Mouse (Mus musculus) urinary bladder, postnatal 36 days (tissue): ENCODE data around the gene Hoxd1.

ENCODE experiments used
- DNase-seq, 2 experiments: peaks; one replicate each; pipeline ENCODE4 v3.0.0; 2022; ENCODE audit warnings: low spot score in 2 of 2, mixed read lengths in 1 of 2

The Hoxd1 gene

GRCm38 (mm10) chr2:74732513-74733316 is 30.1 kb upstream of the Hoxd1 start:
- no peak for DNase-seq

DNA sequence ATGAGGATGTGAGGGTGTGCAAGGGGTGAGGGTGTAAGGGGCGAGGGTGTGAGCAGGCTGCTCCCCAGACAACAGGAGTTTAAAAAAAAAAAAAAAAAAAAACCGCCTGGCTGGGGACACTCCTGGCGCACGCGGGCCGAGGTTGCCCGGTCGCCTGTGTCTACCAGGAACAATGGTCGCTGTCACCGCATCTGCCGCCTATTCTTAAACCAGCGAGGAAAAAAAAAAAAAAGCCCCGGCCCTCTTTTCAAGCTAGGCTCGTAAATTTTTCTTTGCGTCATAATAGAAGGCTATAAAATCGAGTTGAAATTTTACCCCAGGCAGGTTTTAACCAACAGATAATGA is 29.5 kb upstream of the Hoxd1 start:
- DNase-seq: no peak

GRCm38 (mm10) chr2:74733765-74734164 is 29.0 kb upstream of the Hoxd1 start:
- DNase-seq: no peak

DNA sequence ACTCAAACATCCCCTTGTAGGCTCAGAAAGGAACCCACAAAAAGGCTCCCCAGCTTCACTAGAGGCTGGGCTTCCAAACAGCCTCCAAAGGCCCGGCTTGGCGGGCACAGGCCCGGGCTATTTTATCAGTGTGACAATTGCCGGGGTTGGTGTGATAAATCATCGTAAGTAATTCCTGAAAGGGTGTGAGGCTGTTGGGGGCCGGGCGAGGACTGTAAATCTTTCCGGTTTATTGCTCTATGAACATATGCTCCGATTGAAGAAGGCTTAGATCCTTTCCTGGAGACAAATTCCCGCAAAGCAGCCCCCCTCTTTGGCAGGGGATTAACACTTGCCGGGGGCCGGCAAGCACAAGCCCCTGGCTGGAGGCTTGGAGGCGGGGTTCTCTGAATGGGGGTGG is 28.3 kb upstream of the Hoxd1 start:
- DNase-seq: no peak

DNA sequence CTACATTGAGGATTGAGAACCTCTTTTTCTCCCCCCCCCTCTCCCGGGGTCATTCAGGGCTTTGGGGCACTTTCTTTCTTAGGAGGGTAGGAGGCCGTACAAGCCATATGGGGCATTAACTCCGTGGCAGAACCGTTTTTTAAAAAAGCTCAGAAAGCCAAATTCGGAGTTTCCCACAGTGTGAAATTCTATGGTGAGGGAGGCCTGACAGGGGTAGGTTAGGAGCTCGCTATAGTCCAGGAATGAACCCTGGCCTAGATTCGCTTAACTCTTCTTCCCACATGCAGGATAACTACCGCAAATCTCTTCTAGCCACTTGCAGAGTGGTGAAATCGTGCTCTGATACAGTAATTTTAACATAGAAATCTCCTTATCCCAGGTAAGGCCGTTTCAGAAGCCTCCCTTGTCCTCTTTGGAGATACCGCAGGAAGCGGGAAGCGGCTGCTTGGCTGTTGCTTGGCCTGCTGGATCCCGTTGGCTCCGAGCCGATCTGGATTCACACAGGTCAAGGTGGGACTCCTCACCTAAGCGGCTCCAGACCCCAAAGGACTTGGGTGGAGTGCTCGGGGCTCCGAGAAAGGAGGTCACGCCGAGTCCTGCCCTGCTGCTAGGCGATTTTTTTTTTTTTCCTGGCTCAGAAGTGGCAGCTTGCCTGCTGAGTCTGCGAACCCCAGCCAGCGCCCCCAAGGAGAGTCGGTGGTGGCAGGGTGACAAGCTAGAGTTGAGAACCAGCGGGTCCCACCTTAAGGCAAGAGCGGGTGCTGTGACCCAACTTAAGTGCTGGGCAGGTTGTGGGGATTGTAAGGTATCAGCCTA is 27.6 kb upstream of the Hoxd1 start:
- DNase-seq: no peak

DNA sequence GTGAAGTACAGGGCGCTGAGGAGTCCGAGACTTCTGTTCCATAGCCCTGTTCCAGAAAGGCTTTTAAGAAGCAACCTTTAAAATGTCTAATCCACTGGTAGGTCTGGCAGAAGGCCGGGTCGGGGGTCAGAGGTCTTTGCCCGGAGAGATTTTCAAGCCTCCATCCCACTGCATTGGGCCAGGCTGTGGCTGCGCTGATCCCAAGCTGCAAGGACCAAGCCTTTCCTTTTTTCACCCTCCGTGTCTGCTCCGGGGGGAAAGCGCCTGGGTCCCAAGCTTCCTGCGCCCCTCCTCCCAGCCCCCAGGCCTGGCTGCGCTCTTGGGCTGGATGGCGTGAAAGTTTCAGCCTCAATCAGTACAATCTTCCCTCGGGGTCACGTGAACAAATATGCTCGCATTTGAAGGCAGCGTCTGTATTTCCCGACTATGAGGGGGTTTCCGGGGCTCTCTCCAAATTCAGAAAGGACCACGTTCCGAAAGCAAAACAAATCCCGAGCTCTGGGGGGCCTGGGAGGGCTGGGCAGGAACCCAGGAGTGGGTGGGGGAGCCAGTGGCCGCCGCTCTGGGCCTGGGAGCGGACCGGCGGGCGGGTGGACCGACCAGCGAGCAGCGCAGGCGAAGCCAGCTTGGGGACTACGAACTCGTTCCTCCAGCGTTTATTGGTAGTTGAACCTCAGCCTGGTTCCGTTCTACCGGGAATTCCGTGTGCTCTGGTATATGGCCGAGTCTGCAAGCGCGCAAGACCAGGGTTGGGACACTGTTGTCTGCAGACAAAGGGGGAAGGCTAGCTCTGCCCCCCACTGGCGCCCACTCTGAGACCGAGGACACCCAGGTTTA is 26.7 kb upstream of the Hoxd1 start:
- DNase-seq: no peak

DNA sequence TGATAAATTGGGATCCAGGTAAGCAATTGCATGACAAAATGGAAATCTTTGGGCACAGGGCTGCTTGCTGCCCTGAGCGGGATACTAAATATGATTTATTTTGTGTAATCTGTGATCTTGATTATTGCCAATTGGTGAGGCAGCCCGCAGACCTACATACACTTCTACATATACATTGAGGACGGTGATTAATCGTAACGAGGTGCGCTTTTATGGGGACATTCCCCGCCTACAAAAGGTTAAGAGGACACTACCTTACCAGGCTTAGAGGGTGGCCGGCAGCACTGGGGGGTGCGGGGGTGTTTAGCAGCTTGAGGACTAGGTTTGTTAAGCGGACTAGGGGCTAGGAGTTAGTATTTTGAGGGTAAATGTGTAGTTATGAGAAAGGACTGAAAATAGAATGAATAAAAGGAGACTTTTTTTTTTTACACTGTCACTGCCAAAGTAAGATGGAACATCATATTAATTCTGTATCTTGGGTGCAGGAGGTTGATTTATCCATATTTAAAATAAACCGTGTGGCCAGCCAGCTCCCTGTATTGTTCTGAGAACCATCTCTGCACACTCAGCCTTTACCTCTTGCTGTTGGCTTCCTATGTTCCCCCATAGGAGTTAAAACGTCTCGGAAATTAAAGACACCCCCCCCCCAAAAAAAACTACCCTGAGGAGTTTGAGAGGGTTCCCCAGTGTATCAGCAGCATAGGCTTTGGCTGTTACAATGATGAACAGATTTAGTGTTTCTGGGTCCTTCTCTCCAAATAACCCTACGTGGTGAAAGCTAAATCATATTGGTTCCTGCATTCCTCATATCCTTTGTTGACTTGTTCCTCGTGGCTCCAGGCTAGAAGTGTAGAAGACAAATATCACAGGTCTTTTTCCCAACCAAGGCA is 25.8 kb upstream of the Hoxd1 start:
- DNase-seq: no peak

DNA sequence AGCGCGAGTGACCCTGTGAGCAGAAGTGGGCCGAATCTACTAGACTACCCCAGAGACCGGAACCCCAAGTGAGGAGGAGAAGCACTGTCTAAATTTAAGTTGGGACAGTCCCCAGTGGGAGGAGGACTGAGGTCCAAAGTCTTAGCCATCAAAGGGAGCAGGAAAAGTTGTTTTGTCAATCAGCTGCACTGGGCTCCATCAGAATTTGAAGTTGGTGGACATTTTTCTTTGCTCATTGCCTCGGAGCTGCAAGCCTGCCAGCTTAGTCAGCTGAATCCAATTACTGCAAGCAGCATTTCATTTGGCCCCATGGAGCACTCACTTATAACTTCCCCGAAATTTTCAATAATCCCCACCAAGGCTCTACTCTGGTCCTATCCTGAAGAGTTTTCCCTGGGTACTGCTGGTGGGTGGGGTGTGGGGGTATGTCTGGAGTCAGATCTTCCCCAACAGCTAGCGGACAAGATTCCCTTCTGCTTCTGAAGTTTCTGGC is 25.2 kb upstream of the Hoxd1 start:
- DNase-seq: no peak

DNA sequence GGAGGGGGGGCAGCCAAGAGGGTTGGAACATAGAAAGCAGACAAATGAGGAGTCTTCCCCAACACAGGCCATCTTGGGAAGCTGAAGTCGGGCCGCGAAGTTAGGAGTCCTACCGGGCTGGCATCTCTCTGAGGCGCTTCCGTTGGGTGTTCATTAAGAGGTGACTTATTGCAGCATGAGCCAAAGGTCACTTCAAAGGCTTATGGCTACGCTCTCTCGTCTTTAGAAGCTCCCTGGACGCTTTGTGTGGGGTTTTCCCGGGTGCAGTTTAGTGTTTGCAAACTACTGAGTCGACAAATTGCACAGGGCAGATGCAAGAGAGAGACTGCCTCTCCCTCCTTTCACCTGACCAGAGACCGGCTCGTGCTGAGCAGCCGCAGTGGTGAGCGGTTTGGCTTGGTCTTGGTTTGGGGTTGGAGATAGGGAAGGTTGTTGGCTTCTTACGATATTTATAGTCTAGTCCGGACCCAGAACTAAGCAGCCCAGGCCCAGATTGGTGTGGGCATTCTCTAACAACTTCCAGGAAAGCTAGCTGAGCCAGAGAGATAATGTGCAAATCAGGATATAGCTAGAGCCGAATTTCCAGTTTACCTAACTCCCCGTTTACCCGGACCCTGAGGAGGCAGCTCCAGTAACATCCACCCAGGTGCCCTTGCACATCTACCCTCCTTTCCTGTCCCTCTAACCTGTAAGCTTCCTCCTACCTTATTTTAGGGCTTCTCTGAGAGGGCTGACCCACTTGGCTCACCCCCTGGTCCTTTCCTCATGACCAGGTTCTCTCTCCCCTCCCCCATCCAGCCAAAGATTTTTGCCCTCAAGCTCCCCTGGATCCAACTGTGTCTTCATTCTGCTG is 23.9 kb upstream of the Hoxd1 start:
- no peak for DNase-seq

DNA sequence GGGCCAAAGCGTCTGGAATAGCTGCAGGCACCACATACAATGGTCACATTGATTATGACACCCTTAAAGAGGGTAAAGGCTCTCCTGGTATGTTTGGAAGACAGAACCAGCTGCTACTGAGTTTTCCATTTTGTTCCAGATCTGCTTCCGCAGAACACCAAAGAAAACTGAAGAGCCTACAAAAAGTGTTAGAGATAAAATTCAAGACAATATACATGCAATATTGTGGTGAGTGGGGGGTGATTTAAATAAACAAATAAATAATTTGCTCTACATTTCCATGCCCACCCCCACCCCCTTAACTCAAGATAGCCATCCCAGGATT is 23.3 kb upstream of the Hoxd1 start:
- no peak for DNase-seq

- DNase-seq: no peak
These were observed 22.9 kb upstream of the Hoxd1 start for GRCm38 (mm10) chr2:74739869-74740268.

- DNase-seq: no peak
These were observed 22.3 kb upstream of the Hoxd1 start for GRCm38 (mm10) chr2:74740311-74741091.

DNA sequence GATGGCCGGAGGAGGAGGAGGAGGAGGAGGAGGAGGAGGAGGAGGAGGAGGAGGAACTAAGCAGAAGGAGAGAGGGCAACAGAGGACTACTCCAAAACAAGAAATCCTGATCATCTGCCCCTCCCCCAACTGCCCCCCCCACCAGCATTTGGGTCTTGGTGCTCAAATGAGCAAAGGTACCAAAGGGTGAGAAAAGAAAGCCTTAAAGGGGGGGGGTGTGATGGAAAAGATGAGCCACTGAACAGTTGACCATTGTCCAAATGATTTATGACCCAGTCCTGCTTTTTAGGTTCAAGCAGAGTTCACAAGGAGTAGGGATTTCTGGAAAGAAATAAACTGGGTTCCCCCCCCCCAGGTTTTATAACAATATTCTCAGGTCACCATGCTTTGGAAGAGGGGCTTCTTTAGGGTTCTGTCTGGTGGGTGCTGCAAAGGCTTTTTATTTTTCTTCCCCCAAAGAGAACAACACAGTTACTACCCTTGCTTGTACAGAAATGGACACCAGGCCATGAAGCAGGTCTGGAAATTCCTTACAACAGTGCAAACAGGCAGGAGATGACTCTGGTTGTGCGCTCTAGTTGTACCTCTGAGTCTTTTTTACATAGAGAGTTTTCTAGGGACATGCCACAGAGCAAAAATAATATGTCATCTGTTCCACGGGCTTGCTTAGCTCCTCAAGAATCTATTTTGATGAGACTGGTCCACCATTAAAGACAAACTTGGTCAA is 21.4 kb upstream of the Hoxd1 start:
- DNase-seq: no peak

DNA sequence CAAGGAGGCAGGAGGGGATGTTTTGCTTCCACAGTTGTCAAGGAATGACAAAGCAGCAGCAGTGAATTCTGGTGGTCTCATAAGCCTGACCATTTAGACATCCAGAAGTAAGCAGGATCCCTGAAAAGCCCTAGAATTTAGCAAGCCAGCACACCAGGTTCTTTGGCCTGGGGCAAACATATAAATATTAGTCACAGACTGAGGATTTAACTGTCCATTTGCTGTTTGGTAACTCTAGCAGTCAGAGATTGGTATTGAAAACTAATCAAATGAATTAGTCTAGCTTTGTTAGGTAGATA is 20.9 kb upstream of the Hoxd1 start:
- DNase-seq: no peak

- DNase-seq: no peak
These were observed 17.1 kb upstream of the Hoxd1 start for GRCm38 (mm10) chr2:74745540-74746297.

DNA sequence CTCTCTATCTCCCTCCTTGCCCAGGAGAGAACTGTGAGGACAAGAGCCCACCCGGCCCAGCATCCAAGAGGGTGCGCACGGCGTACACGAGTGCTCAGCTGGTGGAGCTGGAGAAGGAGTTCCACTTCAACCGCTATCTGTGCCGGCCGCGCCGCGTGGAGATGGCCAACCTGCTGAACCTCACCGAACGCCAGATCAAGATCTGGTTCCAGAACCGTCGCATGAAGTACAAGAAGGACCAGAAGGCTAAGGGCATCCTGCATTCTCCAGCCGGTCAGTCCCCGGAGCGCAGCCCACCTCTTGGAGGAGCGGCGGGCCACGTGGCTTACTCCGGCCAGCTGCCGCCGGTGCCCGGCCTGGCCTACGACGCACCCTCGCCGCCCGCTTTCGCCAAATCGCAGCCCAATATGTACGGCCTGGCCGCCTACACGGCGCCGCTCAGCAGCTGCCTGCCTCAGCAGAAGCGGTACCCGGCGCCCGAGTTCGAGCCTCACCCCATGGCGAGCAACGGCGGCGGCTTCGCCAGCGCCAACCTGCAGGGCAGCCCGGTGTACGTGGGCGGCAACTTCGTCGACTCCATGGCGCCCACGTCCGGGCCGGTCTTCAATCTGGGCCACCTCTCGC is 16.4 kb upstream of the Hoxd1 start:
- no peak for DNase-seq

- no peak for DNase-seq
These were observed 15.8 kb upstream of the Hoxd1 start for GRCm38 (mm10) chr2:74747006-74747405.

- no peak for DNase-seq
These were observed 15.1 kb upstream of the Hoxd1 start for GRCm38 (mm10) chr2:74747661-74748141.
